Comparison of ENCODE assay signal across 9 mouse cellular contexts in the genomic region with DNA sequence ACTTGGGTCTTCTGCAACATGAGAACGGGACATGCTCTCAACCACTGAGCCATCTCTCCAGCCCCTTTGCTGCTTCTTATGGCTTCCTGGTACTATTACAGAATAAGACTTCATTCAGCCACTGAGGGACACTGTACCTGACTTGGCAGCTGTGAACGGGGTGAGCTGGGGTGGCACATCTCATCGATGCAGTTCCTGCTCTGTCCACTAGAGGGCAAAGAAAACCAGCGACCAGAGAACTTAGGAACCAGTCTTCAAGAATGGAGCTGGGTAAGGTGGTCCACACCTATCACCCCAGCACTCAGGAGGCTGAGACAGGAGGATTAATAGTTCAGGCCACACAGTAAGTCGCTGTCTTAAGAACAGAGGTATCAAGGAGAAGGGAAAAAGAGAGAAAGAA. TPM values are rescaled to one million over a fixed set of nuclear protein-coding genes. Genes with fewer than 3 reads are reported as not detected.
DNase-seq lines count a peak whose midpoint lies in the region; ATAC-seq and TF ChIP-seq lines count a peak whose summit lies in the region.
"Had no signal": no experiment of that assay in that cellular context is flagged by ENCODE, and none has a peak within 500 bp of the region (broad histone marks: within the 10 kb centered on the region; RNA-seq: fewer than 3 reads in every experiment).

No protein-coding gene starts in this region.

- no peaks in the 10 kb centered on the region for H3K27me3 ChIP-seq in forebrain, embryonic 14.5 days (replicated peaks; ENCODE audit: control insufficient read depth, insufficient read depth, low read length)
- H3K27me3 ChIP-seq in forebrain, embryonic 15.5 days = no peaks in the 10 kb centered on the region
- no peaks in the 10 kb centered on the region for H3K27me3 ChIP-seq in liver, postnatal 0 days (ENCODE audit: insufficient read depth, low read length)
- H3K27me3 ChIP-seq in spleen, adult 2 months (ENCODE audit: control insufficient read depth, insufficient read depth, low read length) = no peaks in the 10 kb centered on the region
- H3K27me3 ChIP-seq: limb, embryonic 15.5 days had no signal

- peaks cover 6% of the 10 kb centered on the region; the same call in 1 of the 2 replicates for H3K4me1 ChIP-seq in forebrain, embryonic 14.5 days (ENCODE audit: control insufficient read depth, insufficient read depth, low read length)
- H3K4me1 ChIP-seq in forebrain, embryonic 15.5 days = peaks cover 37% of the 10 kb centered on the region
- H3K4me1 ChIP-seq in bone marrow, adult 2 months (ENCODE audit: control insufficient read depth, insufficient read depth, low read length) = no peaks in the 10 kb centered on the region
- H3K4me1 ChIP-seq in liver, postnatal 0 days (ENCODE audit: insufficient read depth) = no peaks in the 10 kb centered on the region; the same call in 1 of the 2 replicates
- no peaks in the 10 kb centered on the region; the same call in 1 of the 2 replicates for H3K4me1 ChIP-seq in spleen, adult 2 months (ENCODE audit: control insufficient read depth, insufficient read depth, insufficient read length)

- intact Hi-C loops in gastrocnemius, adult 2 months (cut with DNase I) = loop anchor here (5.0 kb wide), 2 partner anchors 294 to 419 kb away; partner anchors contain the start of gene Fam92b

- no peak overlapping the region for H3K4me3 ChIP-seq in forebrain, embryonic 14.5 days (ENCODE audit: low read depth, low read length)
- H3K4me3 ChIP-seq in forebrain, embryonic 15.5 days = no peak overlapping the region
- H3K4me3 ChIP-seq in bone marrow, adult 2 months (replicated peaks; ENCODE audit: control insufficient read depth, low read depth, low read length) = no peak overlapping the region
- no peak overlapping the region for H3K4me3 ChIP-seq in gastrocnemius, adult 2 months
- no peak overlapping the region for H3K4me3 ChIP-seq in liver, postnatal 0 days (ENCODE audit: low read depth, low read length)
- no peak overlapping the region for H3K4me3 ChIP-seq in spleen, adult 2 months (ENCODE audit: extremely low read depth, insufficient read depth, insufficient read length)
- H3K4me3 ChIP-seq: limb, embryonic 15.5 days had no signal

- H3K4me2 ChIP-seq in forebrain, embryonic 14.5 days (ENCODE audit: low read length) = no peak overlapping the region
- no peak overlapping the region for H3K4me2 ChIP-seq in forebrain, embryonic 15.5 days (replicated peaks)
- H3K4me2 ChIP-seq in liver, postnatal 0 days (ENCODE audit: low read depth, low read length) = no peak overlapping the region
- H3K4me2 ChIP-seq: limb, embryonic 15.5 days had no signal

- no peak overlapping the region for H3K9ac ChIP-seq in forebrain, embryonic 14.5 days (ENCODE audit: low read length)
- H3K9ac ChIP-seq in forebrain, embryonic 15.5 days (replicated peaks) = no peak overlapping the region
- no peak overlapping the region for H3K9ac ChIP-seq in liver, postnatal 0 days (replicated peaks)
- H3K9ac ChIP-seq: limb, embryonic 15.5 days had no signal

- peak; percentile 86 for TF ChIP-seq CTCF in bone marrow, adult 2 months (IDR thresholded peaks at IDR 0.05; ENCODE audit: control insufficient read depth, insufficient read depth, low read length)
- peak; percentile 90 for TF ChIP-seq CTCF in gastrocnemius, adult 2 months (IDR thresholded peaks at IDR 0.05)
- TF ChIP-seq CTCF in liver, postnatal 0 days (IDR thresholded peaks at IDR 0.05; ENCODE audit: low read depth) = peak; percentile 93
- peak; percentile 70; the same call in 1 of the 2 replicates for TF ChIP-seq CTCF in spleen, adult 2 months (IDR thresholded peaks at IDR 0.05; ENCODE audit: extremely low read depth, insufficient read depth, insufficient read length, insufficient replicate concordance)

- H3K9me3 ChIP-seq in forebrain, embryonic 14.5 days (replicated peaks; ENCODE audit: control insufficient read depth, low read length) = no peaks in the 10 kb centered on the region
- H3K9me3 ChIP-seq in forebrain, embryonic 15.5 days = no peaks in the 10 kb centered on the region
- H3K9me3 ChIP-seq in liver, postnatal 0 days (ENCODE audit: low read length) = no peaks in the 10 kb centered on the region
- H3K9me3 ChIP-seq: limb, embryonic 15.5 days had no signal

- no peak overlapping the region for H3K27ac ChIP-seq in forebrain, embryonic 14.5 days (ENCODE audit: low read depth, low read length)
- H3K27ac ChIP-seq in forebrain, embryonic 15.5 days (replicated peaks) = no peak overlapping the region
- no peak overlapping the region for H3K27ac ChIP-seq in bone marrow, adult 2 months (ENCODE audit: control insufficient read depth, insufficient read depth, low read depth, low read length, poor library complexity)
- H3K27ac ChIP-seq in gastrocnemius, adult 2 months = no peak overlapping the region
- no peak overlapping the region for H3K27ac ChIP-seq in liver, postnatal 0 days (ENCODE audit: low read depth)
- no peak overlapping the region for H3K27ac ChIP-seq in spleen, adult 2 months (ENCODE audit: insufficient read depth, low read length)
- H3K27ac ChIP-seq: limb, embryonic 15.5 days had no signal

- WGBS in forebrain, embryonic 14.5 days = 9% methylated on average over 5 of the region's 5 CpGs
- 9% methylated on average over 5 of the region's 5 CpGs for WGBS in forebrain, embryonic 15.5 days
- WGBS in bone marrow, adult 2 months = 14% methylated on average over 5 of the region's 5 CpGs
- WGBS in liver, postnatal 0 days (ENCODE audit: insufficient replicate concordance) = 9% methylated on average over 5 of the region's 5 CpGs
- 10% methylated on average over 5 of the region's 5 CpGs for WGBS in spleen, adult 2 months

- DNase-seq in forebrain, embryonic 14.5 days (ENCODE audit: low spot score) = peak; percentile 72
- peak; percentile 47 for DNase-seq in ovary, postnatal 14 days (ENCODE audit: low spot score)
- no peak for DNase-seq in ovary, postnatal 10 days (ENCODE audit: low spot score)
- peak; percentile 63 for DNase-seq in gastrocnemius, adult 2 months
- peak; percentile 79 for DNase-seq in liver, postnatal 0 days
- peak; percentile 42 to 45 for DNase-seq in spleen, adult 2 months (ENCODE audit: low read depth in 1 of 2, low spot score in 2 of 2)

- TF ChIP-seq POLR2A in bone marrow, adult 2 months (IDR thresholded peaks at IDR 0.05; ENCODE audit: borderline replicate concordance, control insufficient read depth, low read depth, low read length) = no peak
- no peak for TF ChIP-seq POLR2A in spleen, adult 2 months (IDR thresholded peaks at IDR 0.05; ENCODE audit: low read depth, low read length)

- ATAC-seq in forebrain, embryonic 14.5 days = no peak
- no peak for ATAC-seq in forebrain, embryonic 15.5 days (replicated peaks)
- peak; percentile 37; the same call in 1 of the 2 replicates for ATAC-seq in liver, postnatal 0 days

- no peaks in the 10 kb centered on the region for H3K36me3 ChIP-seq in forebrain, embryonic 14.5 days (ENCODE audit: control insufficient read depth, insufficient read depth, low read length)
- no peaks in the 10 kb centered on the region for H3K36me3 ChIP-seq in forebrain, embryonic 15.5 days
- no peaks in the 10 kb centered on the region for H3K36me3 ChIP-seq in liver, postnatal 0 days (replicated peaks; ENCODE audit: insufficient read depth, low read length)
- H3K36me3 ChIP-seq in spleen, adult 2 months (ENCODE audit: control insufficient read depth, insufficient read depth, low read length) = no peaks in the 10 kb centered on the region
- H3K36me3 ChIP-seq: limb, embryonic 15.5 days had no signal

- no peak for TF ChIP-seq EP300 in liver, postnatal 0 days (IDR thresholded peaks at IDR 0.05; ENCODE audit: low read depth)

RNA-seq across cellular contexts. Expression of gene Gins2, which starts 6.9 kb away (rescaled TPM):
- 33.4 and 44.1 TPM in 2 replicates for polyA plus RNA-seq in forebrain, embryonic 14.5 days (2014; fragmentation: Nextera tagmentation; extraction: Ambion mirVana)
- 27.1 and 34.2 TPM in 2 replicates for polyA plus RNA-seq in forebrain, embryonic 15.5 days (2015; fragmentation: Nextera tagmentation; extraction: Ambion mirVana)
- 14.7 and 20.0 TPM in 2 replicates for polyA plus RNA-seq in bone marrow, adult 2 months (2011; ENCODE audit: insufficient read depth, insufficient read length, low replicate concordance, missing spikeins)
- under 1 TPM; 0.36 to 0.67 TPM for total RNA-seq in gastrocnemius, adult 2 months (2021)
- polyA plus RNA-seq in liver, postnatal 0 days (2015; fragmentation: Nextera tagmentation; extraction: Ambion mirVana) = 18.6 and 20.3 TPM in 2 replicates
- 8.1 and 14.7 TPM in 2 replicates for polyA plus RNA-seq in spleen, adult 2 months (2012; rRNA removed)

RNA-seq across cellular contexts. Expression of gene 1190005I06Rik, which starts 51.5 kb away (rescaled TPM):
- 7.1 and 8.3 TPM in 2 replicates for polyA plus RNA-seq in forebrain, embryonic 14.5 days (2014; fragmentation: Nextera tagmentation; extraction: Ambion mirVana)
- 8.3 and 11.3 TPM in 2 replicates for polyA plus RNA-seq in forebrain, embryonic 15.5 days (2015; fragmentation: Nextera tagmentation; extraction: Ambion mirVana)
- polyA plus RNA-seq in bone marrow, adult 2 months (2011; ENCODE audit: insufficient read depth, insufficient read length, low replicate concordance, missing spikeins) = not detected in 2 replicates
- total RNA-seq in gastrocnemius, adult 2 months (2021) = 1 to 10 TPM in 1 of 2 experiments, under 1 TPM in 1; 0.77 to 1.0 TPM
- polyA plus RNA-seq in liver, postnatal 0 days (2015; fragmentation: Nextera tagmentation; extraction: Ambion mirVana) = 4.8 and 5.0 TPM in 2 replicates
- 0.42 and 0.74 TPM in 2 replicates for polyA plus RNA-seq in spleen, adult 2 months (2012; rRNA removed)
